Mouse (Mus musculus) gastrocnemius, postnatal 36 days (tissue): ENCODE results near the gene Slc38a2. TPM values are rescaled to one million over a fixed set of nuclear protein-coding genes. Genes with fewer than 3 reads are reported as not detected.

Source experiments
- DNase-seq, 2 experiments: peaks; one replicate each; pipeline ENCODE4 v3.0.0; 2022
- intact Hi-C: fragments of 180-260 bp; cut with DNase I; formaldehyde crosslinking; loops from one replicate; pipeline ENCODE4 v1.15.1; 2025
- total RNA-seq, 2 experiments: library from RNA; stranded (reverse); gene quantifications; 2 replicates each; pipeline ENCODE4 v1.2.3; 2021

Gene Slc38a2
- total RNA-seq, 2 experiments from 2014 or later = 59.7 to 150 TPM

DNA sequence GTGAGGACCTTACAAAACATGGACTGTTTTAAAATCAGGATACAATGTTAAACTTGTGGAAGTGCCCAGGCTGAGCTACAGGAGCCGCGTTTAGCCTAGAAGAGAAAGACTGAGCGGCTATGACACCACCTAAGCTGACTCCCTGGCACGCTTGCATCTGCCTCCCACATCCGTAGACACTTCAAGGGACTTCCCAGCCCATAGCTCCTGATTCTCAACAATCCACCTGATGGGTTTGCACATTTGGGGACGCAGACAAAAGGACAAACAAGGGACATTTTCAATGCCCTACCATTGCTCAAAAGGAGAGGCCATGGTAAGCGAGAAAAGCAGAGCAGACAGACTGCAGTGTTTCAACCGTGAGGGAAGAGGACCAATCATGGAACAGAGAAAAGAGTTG is 59.9 kb downstream of the Slc38a2 start:
- intact Hi-C loops = no loop called here
- no peak for DNase-seq

DNA sequence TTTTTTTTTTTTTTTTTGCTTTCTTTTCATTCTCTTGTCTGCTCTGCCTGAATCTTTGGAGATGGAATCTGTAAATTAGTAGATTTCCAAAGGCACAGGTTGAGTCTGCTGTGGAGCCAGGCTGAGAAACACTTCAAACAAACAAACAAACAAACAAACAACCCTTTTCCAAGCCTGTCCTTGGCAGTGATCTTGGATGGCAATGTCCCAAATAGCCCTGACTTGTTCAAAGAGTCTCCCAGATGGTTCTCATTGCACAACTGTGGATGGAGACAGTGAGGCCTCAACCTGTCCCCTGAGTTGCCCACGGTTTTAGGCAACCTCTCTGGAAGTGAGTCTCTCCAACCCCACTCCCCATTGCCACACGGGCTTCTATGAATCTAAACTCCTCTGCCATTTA is 60.9 kb downstream of the Slc38a2 start:
- DNase-seq = no peak

DNA sequence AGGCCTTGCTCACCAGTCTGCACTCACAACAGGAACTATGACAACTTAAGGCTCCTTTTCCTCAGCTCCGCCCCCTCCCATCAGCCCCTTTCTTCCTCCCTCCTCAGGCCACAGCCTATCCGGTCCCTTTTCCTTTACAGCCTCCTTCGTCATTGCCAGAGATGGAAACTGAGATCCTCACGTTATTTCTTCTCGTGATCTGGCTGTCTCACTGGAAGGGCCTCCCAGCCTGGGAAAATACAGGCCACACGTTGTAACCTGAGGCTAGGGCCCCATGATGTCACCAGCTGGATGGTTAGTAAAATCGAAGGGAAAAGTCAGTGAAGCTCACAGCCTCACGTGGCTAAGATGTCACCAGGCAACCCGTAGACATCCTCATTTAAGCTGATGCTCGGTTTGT is 61.4 kb downstream of the Slc38a2 start:
- intact Hi-C loops = no loop called here
- no peak for DNase-seq

More for the DNA sequence above, 60.9 kb downstream of the Slc38a2 start:
- intact Hi-C loops = no loop called here

Other genes with a start within 250 kb of the Slc38a2 start
- gene Scaf11, start 238.9 kb downstream of the Slc38a2 start, total RNA-seq = 10 to 100 TPM; 29.2 to 35.8 TPM
- 1 to 10 TPM in 1 of 2 experiments, under 1 TPM in 1; 0.69 to 2.0 TPM for gene Slc38a1, start 56.8 kb downstream of the Slc38a2 start, total RNA-seq